8 mouse cellular contexts compared by ENCODE assay signal in the genomic region with DNA sequence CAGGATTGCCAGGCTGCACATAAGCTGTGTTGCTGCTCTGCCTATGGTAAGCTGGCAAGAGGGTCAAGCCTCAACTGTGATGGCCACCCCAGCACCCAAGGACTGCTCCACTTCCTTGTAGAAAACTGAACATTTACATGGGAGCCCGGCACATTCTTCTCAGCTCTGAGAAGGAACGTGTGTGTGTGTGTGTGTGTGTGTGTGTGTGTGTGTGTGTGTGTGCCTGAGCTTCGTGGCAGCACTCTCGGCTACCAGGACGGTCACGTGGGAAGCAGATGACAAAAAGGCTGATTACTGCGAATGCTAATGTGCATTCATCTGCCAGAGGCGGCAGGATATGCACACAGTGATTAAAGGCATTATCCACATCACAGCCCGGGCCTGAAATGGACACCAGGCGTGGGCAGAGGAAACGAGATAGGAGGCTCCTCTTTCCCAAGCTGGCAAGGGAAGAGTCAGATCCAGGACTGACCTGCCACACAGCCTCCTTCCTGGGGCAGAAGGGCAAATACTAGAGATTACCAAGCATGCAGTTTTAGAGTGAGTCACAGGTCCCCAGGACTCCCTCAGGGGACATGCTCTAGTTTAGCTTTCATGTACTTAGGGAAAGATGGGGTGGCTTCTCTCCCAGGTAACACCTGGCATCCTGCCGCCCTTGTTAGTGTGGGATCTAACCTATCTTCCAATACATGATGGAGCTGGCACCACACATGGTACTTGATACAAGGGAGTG.
A peak's percentile ranks its signal among the peaks of the same experiment; 100 is the strongest.
DNase-seq lines count a peak whose midpoint lies in the region; ATAC-seq and TF ChIP-seq lines count a peak whose summit lies in the region.

No protein-coding gene starts in this region.

- TF ChIP-seq CTCF in liver, postnatal 0 days (IDR thresholded peaks at IDR 0.05; ENCODE audit: low read depth): no peak

- H3K4me1 ChIP-seq in liver, postnatal 0 days (ENCODE audit: insufficient read depth): no peaks in the 10 kb centered on the region
- H3K4me1 ChIP-seq in liver, embryonic 11.5 days (replicated peaks; ENCODE audit: control insufficient read depth, insufficient read depth, low read length): no peaks in the 10 kb centered on the region
- H3K4me1 ChIP-seq in heart, embryonic 11.5 days (ENCODE audit: control insufficient read depth, insufficient read depth, low read length): peaks cover 12% of the 10 kb centered on the region; the same call in 1 of the 2 replicates

- 60% methylated on average over 12 of the region's 12 CpGs for WGBS in liver, postnatal 0 days (ENCODE audit: insufficient replicate concordance)
- 49% methylated on average over 12 of the region's 12 CpGs for WGBS in liver, embryonic 11.5 days
- WGBS in heart, embryonic 11.5 days (ENCODE audit: insufficient replicate concordance): 44% methylated on average over 12 of the region's 12 CpGs

- H3K4me3 ChIP-seq in liver, postnatal 0 days (ENCODE audit: low read depth, low read length): no peak overlapping the region
- H3K4me3 ChIP-seq in liver, embryonic 11.5 days (ENCODE audit: low read depth, low read length): no peak overlapping the region
- no peak overlapping the region for H3K4me3 ChIP-seq in heart, embryonic 11.5 days (ENCODE audit: low read depth, low read length)

- H3K9ac ChIP-seq in liver, postnatal 0 days (replicated peaks): no peak overlapping the region
- no peak overlapping the region for H3K9ac ChIP-seq in liver, embryonic 11.5 days (ENCODE audit: low read depth, low read length)
- no peak overlapping the region for H3K9ac ChIP-seq in heart, embryonic 11.5 days (ENCODE audit: low read depth, low read length)

- no peaks in the 10 kb centered on the region for H3K9me3 ChIP-seq in liver, postnatal 0 days (ENCODE audit: low read length)
- H3K9me3 ChIP-seq in liver, embryonic 11.5 days (ENCODE audit: control insufficient read depth, low read length): no peaks in the 10 kb centered on the region
- no peaks in the 10 kb centered on the region for H3K9me3 ChIP-seq in heart, embryonic 11.5 days (replicated peaks; ENCODE audit: control insufficient read depth, low read length)

- TF ChIP-seq EP300 in liver, postnatal 0 days (IDR thresholded peaks at IDR 0.05; ENCODE audit: low read depth): no peak

- no peaks in the 10 kb centered on the region for H3K36me3 ChIP-seq in liver, postnatal 0 days (replicated peaks; ENCODE audit: insufficient read depth, low read length)
- no peaks in the 10 kb centered on the region for H3K36me3 ChIP-seq in liver, embryonic 11.5 days (ENCODE audit: control insufficient read depth, insufficient read depth, low read length)
- no peaks in the 10 kb centered on the region for H3K36me3 ChIP-seq in heart, embryonic 11.5 days (ENCODE audit: control insufficient read depth, insufficient read depth, low read length)

- no peaks in the 10 kb centered on the region for H3K27me3 ChIP-seq in liver, postnatal 0 days (ENCODE audit: insufficient read depth, low read length)
- H3K27me3 ChIP-seq in liver, embryonic 11.5 days (replicated peaks; ENCODE audit: control insufficient read depth, insufficient read depth, low read length): no peaks in the 10 kb centered on the region
- no peaks in the 10 kb centered on the region for H3K27me3 ChIP-seq in heart, embryonic 11.5 days (ENCODE audit: control insufficient read depth, insufficient read depth, low read length)

- no peak overlapping the region for H3K27ac ChIP-seq in liver, postnatal 0 days (ENCODE audit: low read depth)
- H3K27ac ChIP-seq in liver, embryonic 11.5 days (ENCODE audit: low read depth, low read length): no peak overlapping the region
- H3K27ac ChIP-seq in heart, embryonic 11.5 days (ENCODE audit: low read depth, low read length): peak overlapping the region; percentile 7; the same call in 1 of the 2 replicates

- no peak for DNase-seq in liver, postnatal 0 days
- no peak for DNase-seq in liver, embryonic 11.5 days (ENCODE audit: low spot score)
- DNase-seq in kidney, postnatal 10 days: peak; percentile 57
- peak; percentile 10 for DNase-seq in lung, postnatal 14 days
- peak; percentile 52 for DNase-seq in right cerebral cortex, postnatal 4 days
- DNase-seq in spleen, adult 18-20 months: no peak

- H3K4me2 ChIP-seq in liver, postnatal 0 days (ENCODE audit: low read depth, low read length): no peak overlapping the region
- no peak overlapping the region for H3K4me2 ChIP-seq in liver, embryonic 11.5 days
- no peak overlapping the region for H3K4me2 ChIP-seq in heart, embryonic 11.5 days

- peak; percentile 25; the same call in 1 of the 2 replicates for ATAC-seq in liver, postnatal 0 days
- no peak for ATAC-seq in liver, embryonic 11.5 days (replicated peaks; ENCODE audit: low FRiP score)
- peak; percentile 39; the same call in 1 of the 2 replicates for ATAC-seq in heart, embryonic 11.5 days (replicated peaks; ENCODE audit: insufficient number of reproducible peaks, low FRiP score, low TSS enrichment)
- ATAC-seq in erythroid progenitor cell, adult 5-6 weeks (replicated peaks; ENCODE audit: low FRiP score, poor library complexity, severe bottlenecking): no peak

Comparison
In these comparisons a context has a peak if more than half of its experiments do, and no peak if none do; other contexts are left out.
1. ATAC-seq: peak in liver, postnatal 0 days (single experiment) and heart, embryonic 11.5 days (single experiment); none in liver, embryonic 11.5 days (single experiment) and erythroid progenitor cell, adult 5-6 weeks (single experiment).
2. DNase-seq: peak in kidney, postnatal 10 days (single experiment), lung, postnatal 14 days (single experiment) and right cerebral cortex, postnatal 4 days (single experiment); none in liver, postnatal 0 days (single experiment), liver, embryonic 11.5 days (single experiment) and spleen, adult 18-20 months (0 of 2).